Mouse (Mus musculus) hindbrain, embryonic 16.5 days (tissue): ENCODE results near the gene Tmem214. TPM values are rescaled to one million over a fixed set of nuclear protein-coding genes. Genes with fewer than 3 reads are reported as not detected.

ENCODE experiments used
- ATAC-seq: fragments of 200-750 bp; cut with Nextera tagmentation; 2 replicates; pipeline ENCODE4 v1.8.0; 2017; ENCODE audit warnings: moderate TSS enrichment, moderate library complexity
- H3K27ac ChIP-seq: fragments of 300-500 bp; sonication (generic); 2 replicates; pipeline ENCODE4 v1.5.1; 2014; ENCODE audit warnings: low read depth, mild to moderate bottlenecking, control low read depth, low read length, moderate library complexity
- H3K27me3 ChIP-seq: fragments of 300-500 bp; sonication (generic); replicated peaks from 2 replicates; pipeline ENCODE4 v1.6.1; 2014; ENCODE audit warnings: low read length; ENCODE audit not compliant: control insufficient read depth, insufficient read depth
- H3K36me3 ChIP-seq: fragments of 300-500 bp; sonication (generic); 2 replicates; pipeline ENCODE4 v1.6.1; 2014; ENCODE audit warnings: mild to moderate bottlenecking, low read length, moderate library complexity, mixed read lengths; ENCODE audit not compliant: control insufficient read depth, insufficient read depth
- H3K4me1 ChIP-seq: fragments of 300-500 bp; sonication (generic); 2 replicates; pipeline ENCODE4 v1.6.1; 2014; ENCODE audit warnings: low read depth, low read length; ENCODE audit not compliant: control insufficient read depth, insufficient read depth
- H3K4me2 ChIP-seq: fragments of 300-500 bp; sonication (generic); 2 replicates; pipeline ENCODE4 v1.6.1; 2014; ENCODE audit warnings: mild to moderate bottlenecking, low read length, control low read depth, moderate library complexity
- H3K4me3 ChIP-seq: fragments of 300-500 bp; sonication (generic); 2 replicates; pipeline ENCODE4 v1.5.1; 2014; ENCODE audit warnings: mild to moderate bottlenecking, low read length, control low read depth, moderate library complexity
- H3K9ac ChIP-seq: fragments of 300-500 bp; sonication (generic); 2 replicates; pipeline ENCODE4 v1.6.1; 2014; ENCODE audit warnings: low read depth, mild to moderate bottlenecking, control low read depth, low read length, moderate library complexity
- H3K9me3 ChIP-seq: fragments of 300-500 bp; sonication (generic); 2 replicates; pipeline ENCODE4 v1.6.1; 2014; ENCODE audit warnings: mild to moderate bottlenecking, low read length, moderate library complexity; ENCODE audit not compliant: control insufficient read depth
- whole genome bisulfite sequencing: fragments of 180-500 bp; shearing (Covaris S2); extraction: QIAGEN DNeasy Blood & Tissue Kit; methylation state at CpG from one replicate; pipeline ENCODE4 v1.1.7; 2014; 5-methylcytosine and 5-hydroxymethylcytosine counted together
- polyA plus RNA-seq: library from polyadenylated mRNA; unstranded; fragments of >200 nt; fragmentation: Nextera tagmentation; extraction: Ambion mirVana; gene quantifications from 2 replicates; pipeline ENCODE4 v1.2.1, GENCODE M21; 2015

The Tmem214 gene
- polyA plus RNA-seq, 1 experiment from 2014 or later: 67.0 TPM

GRCm38 (mm10) chr5:30921256-30922033, 53.6 kb downstream of the Tmem214 start, which contains the start of gene Khk:
Gene Khk (plus strand): TSS chr5:30921431.
- under 1% methylated on average over 34 of the region's 40 CpGs for WGBS
- no peaks in the 10 kb centered on the region for H3K27me3 ChIP-seq
- ATAC-seq: peak; percentile 80
- no peaks in the 10 kb centered on the region for H3K36me3 ChIP-seq
- peak within 1 kb of the TSS; percentile 76 for H3K27ac ChIP-seq
- H3K4me3 ChIP-seq: peak within 1 kb of the TSS; percentile 57
- peak within 1 kb of the TSS; percentile 72 for H3K9ac ChIP-seq
- H3K9me3 ChIP-seq: no peaks in the 10 kb centered on the region
- H3K4me1 ChIP-seq: peaks cover 14% of the 10 kb centered on the region
- peak within 1 kb of the TSS; percentile 77 for H3K4me2 ChIP-seq

GRCm38 (mm10) chr5:30922581-30923041, 54.8 kb downstream of the Tmem214 start:
- Histone ChIP-seq H3K4me1 (peaks cover 14% of the 10 kb centered on the region), H3K27me3 (no peaks in the 10 kb centered on the region), H3K9me3 (no peaks in the 10 kb centered on the region), H3K9ac (peak overlapping the region; percentile 72), H3K4me3 (no peak overlapping the region; the same call in 1 of the 2 replicates), H3K27ac (no peak overlapping the region), H3K4me2 (peak overlapping the region; percentile 77), H3K36me3 (no peaks in the 10 kb centered on the region)
- 73% methylated on average over 10 of the region's 10 CpGs for WGBS
- ATAC-seq: no peak

GRCm38 (mm10) chr5:30923119-30923518, 55.3 kb downstream of the Tmem214 start:
- no peak overlapping the region for H3K27ac ChIP-seq
- no peaks in the 10 kb centered on the region for H3K27me3 ChIP-seq
- H3K9ac ChIP-seq: no peak overlapping the region
- WGBS: 84% methylated on average over 6 of the region's 6 CpGs
- H3K4me1 ChIP-seq: peaks cover 14% of the 10 kb centered on the region
- no peaks in the 10 kb centered on the region for H3K9me3 ChIP-seq
- H3K4me2 ChIP-seq: no peak overlapping the region
- no peak for ATAC-seq
- no peak overlapping the region for H3K4me3 ChIP-seq
- H3K36me3 ChIP-seq: no peaks in the 10 kb centered on the region

- no peaks in the 10 kb centered on the region for H3K9me3 ChIP-seq
- H3K36me3 ChIP-seq: no peaks in the 10 kb centered on the region
- ATAC-seq: no peak
- no peak overlapping the region for H3K4me3 ChIP-seq
- H3K4me1 ChIP-seq: peaks cover 14% of the 10 kb centered on the region
- no peaks in the 10 kb centered on the region for H3K27me3 ChIP-seq
- H3K4me2 ChIP-seq: no peak overlapping the region
- WGBS: 71% methylated on average over 8 of the region's 8 CpGs
- no peak overlapping the region for H3K9ac ChIP-seq
- H3K27ac ChIP-seq: no peak overlapping the region
These were observed 56.8 kb downstream of the Tmem214 start for GRCm38 (mm10) chr5:30924614-30925013.

GRCm38 (mm10) chr5:30925217-30925616, 57.4 kb downstream of the Tmem214 start:
- peaks cover 14% of the 10 kb centered on the region for H3K4me1 ChIP-seq
- ATAC-seq: no peak
- no peak overlapping the region for H3K27ac ChIP-seq
- no peaks in the 10 kb centered on the region for H3K9me3 ChIP-seq
- no peak overlapping the region; the same call in 1 of the 2 replicates for H3K9ac ChIP-seq
- H3K4me2 ChIP-seq: no peak overlapping the region
- H3K4me3 ChIP-seq: no peak overlapping the region
- H3K27me3 ChIP-seq: no peaks in the 10 kb centered on the region
- WGBS: 90% methylated on average over 5 of the region's 5 CpGs
- no peaks in the 10 kb centered on the region for H3K36me3 ChIP-seq

- 73% methylated on average over 2 of the region's 2 CpGs for whole genome bisulfite sequencing
- no peaks in the 10 kb centered on the region for H3K27me3 ChIP-seq
- H3K36me3 ChIP-seq: no peaks in the 10 kb centered on the region
- no peak overlapping the region for H3K4me2 ChIP-seq
- H3K4me1 ChIP-seq: peaks cover 9% of the 10 kb centered on the region
- no peak overlapping the region for H3K4me3 ChIP-seq
- no peak for ATAC-seq
- no peak overlapping the region for H3K27ac ChIP-seq
- no peaks in the 10 kb centered on the region for H3K9me3 ChIP-seq
- H3K9ac ChIP-seq: no peak overlapping the region
These were observed 58.3 kb downstream of the Tmem214 start for GRCm38 (mm10) chr5:30926073-30926472.

GRCm38 (mm10) chr5:30927945-30928529, 60.2 kb downstream of the Tmem214 start:
- H3K27ac ChIP-seq: no peak overlapping the region
- 44% methylated on average over 7 of the region's 7 CpGs for WGBS
- peak; percentile 80 for ATAC-seq
- no peaks in the 10 kb centered on the region for H3K9me3 ChIP-seq
- H3K36me3 ChIP-seq: no peaks in the 10 kb centered on the region
- peak overlapping the region; percentile 50 for H3K4me2 ChIP-seq
- H3K9ac ChIP-seq: no peak overlapping the region
- no peaks in the 10 kb centered on the region for H3K27me3 ChIP-seq
- H3K4me3 ChIP-seq: 0 out of 2 replicates have a peak overlapping the region, but pooled peaks have one; percentile 7
- H3K4me1 ChIP-seq: no peaks in the 10 kb centered on the region

Other genes starting within 250 kb of the Tmem214 start
- 33.6 and 35.4 TPM in 2 replicates for gene Slc35f6, start 220.1 kb upstream of the Tmem214 start, polyA plus RNA-seq
- 42.7 and 54.7 TPM in 2 replicates for gene Cenpa, start 201.2 kb upstream of the Tmem214 start, polyA plus RNA-seq
- gene Dpysl5, start 156.4 kb upstream of the Tmem214 start, polyA plus RNA-seq: 200 and 274 TPM in 2 replicates
- 151 and 153 TPM in 2 replicates for gene Mapre3, start 53.4 kb upstream of the Tmem214 start, polyA plus RNA-seq
- gene Agbl5, start 20.7 kb downstream of the Tmem214 start, polyA plus RNA-seq: 19.1 and 23.1 TPM in 2 replicates
- 232 and 244 TPM in 2 replicates for gene Ost4, start 39.8 kb downstream of the Tmem214 start, polyA plus RNA-seq
- gene Emilin1, start 45.4 kb downstream of the Tmem214 start, polyA plus RNA-seq: 16.3 and 24.6 TPM in 2 replicates
- gene Khk, start 53.4 kb downstream of the Tmem214 start, polyA plus RNA-seq: 12.2 and 13.7 TPM in 2 replicates
- gene Cgref1, start 77.6 kb downstream of the Tmem214 start, polyA plus RNA-seq: 77.3 and 89.1 TPM in 2 replicates
- 115 and 123 TPM in 2 replicates for gene Preb, start 92.3 kb downstream of the Tmem214 start, polyA plus RNA-seq
- not detected in 2 replicates for gene Tcf23, start 100.7 kb downstream of the Tmem214 start, polyA plus RNA-seq
- gene Atraid, start 180.3 kb downstream of the Tmem214 start, polyA plus RNA-seq: 174 and 195 TPM in 2 replicates
- 30.1 and 31.6 TPM in 2 replicates for gene Slc5a6, start 180.9 kb downstream of the Tmem214 start, polyA plus RNA-seq
- 11.6 and 16.8 TPM in 2 replicates for gene Cad, start 186.8 kb downstream of the Tmem214 start, polyA plus RNA-seq
- gene Dnajc5g, start 238.3 kb downstream of the Tmem214 start, polyA plus RNA-seq: not detected in 2 replicates
- 44.3 and 52.7 TPM in 2 replicates for gene Slc30a3, start 240.2 kb downstream of the Tmem214 start, polyA plus RNA-seq
- gene Trim54, start 248.7 kb downstream of the Tmem214 start, polyA plus RNA-seq: 1.00 TPM in 1 of 2 replicates, not detected in the other